Mouse (Mus musculus): ENCODE measurements around the gene Glb1l. TPM values are rescaled to one million over a fixed set of nuclear protein-coding genes. Genes with fewer than 3 reads are reported as not detected.

The Glb1l gene
- polyA plus RNA-seq (2015; fragmentation: Nextera tagmentation; extraction: Ambion mirVana), result 21.8 and 24.0 TPM in 2 replicates

- Histone ChIP-seq H3K4me1 (peaks cover 38% of the 10 kb centered on the region), H3K27ac (peak within 1 kb of the TSS; percentile 60; the same call in 1 of the 2 replicates)
- 5% methylated on average over 42 of the region's 42 CpGs for WGBS
Measured at GRCm38 (mm10) chr1:75210136-75211087, at the start of gene Glb1l, which contains the start of gene Stk16. TSS of gene Glb1l (minus strand) at chr1:75210813. TSS of gene Stk16 (plus strand) at chr1:75210838.

DNA sequence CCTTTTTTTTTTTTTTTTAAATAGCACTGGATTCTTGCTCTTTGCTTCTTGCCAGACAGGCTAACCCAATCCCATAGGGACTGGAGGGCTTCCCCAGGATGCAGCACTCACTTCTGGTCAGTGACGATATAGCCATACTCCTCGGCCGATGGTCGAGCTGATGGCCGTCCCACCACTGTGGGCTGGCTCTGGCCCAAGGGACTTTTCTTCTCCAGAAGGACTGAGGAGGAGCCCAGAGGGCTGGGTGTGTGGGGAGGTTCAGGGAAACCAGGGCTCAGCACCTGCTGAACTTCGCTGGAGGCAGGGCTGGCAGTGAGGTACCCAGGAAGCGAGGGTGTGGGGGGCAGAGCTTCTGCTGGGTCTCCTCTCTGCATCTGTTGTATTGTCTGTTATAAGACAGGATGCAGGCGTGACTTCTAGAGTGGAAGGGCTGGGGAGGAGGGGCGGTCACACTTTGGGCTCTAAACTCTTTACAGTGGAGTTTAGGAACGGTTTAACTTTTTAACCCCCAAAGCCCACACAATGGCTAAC lies 45.0 kb upstream of the Glb1l start:
- 0 out of 2 replicates have a peak, but pooled peaks cover 10% of the 10 kb centered on the region for H3K27me3 ChIP-seq (replicated peaks)
- peaks cover 7% of the 10 kb centered on the region for H3K4me1 ChIP-seq

More at GRCm38 (mm10) chr1:75210136-75211087, at the start of gene Glb1l, which contains the start of gene Stk16:
- Histone ChIP-seq H3K27me3 (replicated peaks) (no peaks in the 10 kb centered on the region), H3K36me3 (replicated peaks) (peaks cover 16% of the 10 kb centered on the region; the same call in 1 of the 2 replicates), H3K9me3 (no peaks in the 10 kb centered on the region), H3K4me2 (peak within 1 kb of the TSS; percentile 82), H3K9ac (peak within 1 kb of the TSS; percentile 95), H3K4me3 (peak within 1 kb of the TSS; percentile 83)
- peak; percentile 96 for ATAC-seq (replicated peaks)

DNA sequence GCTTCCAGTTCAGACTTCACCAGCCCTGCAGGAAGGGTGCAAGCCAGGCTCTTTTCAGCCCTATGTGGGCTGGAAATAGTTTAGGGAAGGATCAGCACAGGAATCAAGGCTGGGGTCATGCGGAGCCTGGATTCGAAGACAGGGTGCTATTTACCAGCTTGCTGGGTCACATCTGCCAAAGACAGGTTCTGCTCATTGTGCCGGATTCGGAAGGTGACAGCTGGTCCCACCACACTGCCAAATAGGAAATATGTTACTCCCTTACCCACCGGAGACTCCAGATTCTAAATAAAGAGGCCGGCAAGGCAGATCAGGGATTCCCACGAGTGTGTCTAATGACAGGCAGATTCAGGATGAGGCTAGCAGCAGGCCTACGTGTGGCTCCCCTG lies 44.0 kb upstream of the Glb1l start:
- no peak overlapping the region for H3K9ac ChIP-seq
- 0 out of 2 replicates have a peak, but pooled peaks cover 10% of the 10 kb centered on the region for H3K27me3 ChIP-seq (replicated peaks)
- no peak overlapping the region for H3K27ac ChIP-seq
- H3K4me3 ChIP-seq, result no peak overlapping the region
- H3K4me1 ChIP-seq, result peaks cover 7% of the 10 kb centered on the region
- H3K9me3 ChIP-seq, result no peaks in the 10 kb centered on the region
- 61% methylated on average over 8 of the region's 8 CpGs for WGBS
- no peak for ATAC-seq (replicated peaks)
- H3K36me3 ChIP-seq (replicated peaks), result no peaks in the 10 kb centered on the region
- no peak overlapping the region for H3K4me2 ChIP-seq

More for the DNA sequence above, 45.0 kb upstream of the Glb1l start:
- Histone ChIP-seq H3K36me3 (replicated peaks) (no peaks in the 10 kb centered on the region), H3K4me2 (no peak overlapping the region), H3K9me3 (no peaks in the 10 kb centered on the region), H3K9ac (no peak overlapping the region), H3K27ac (no peak overlapping the region), H3K4me3 (no peak overlapping the region)
- WGBS, result 75% methylated on average over 10 of the region's 10 CpGs
- no peak for ATAC-seq (replicated peaks)

GRCm38 (mm10) chr1:75253849-75254624 lies 43.4 kb upstream of the Glb1l start:
- no peaks in the 10 kb centered on the region for H3K36me3 ChIP-seq (replicated peaks)
- no peak; the same call in 1 of the 2 replicates for ATAC-seq (replicated peaks)
- WGBS, result 66% methylated on average over 16 of the region's 16 CpGs
- H3K4me2 ChIP-seq, result no peak overlapping the region
- no peaks in the 10 kb centered on the region for H3K9me3 ChIP-seq
- no peak overlapping the region for H3K9ac ChIP-seq
- peaks cover 7% of the 10 kb centered on the region for H3K4me1 ChIP-seq
- H3K4me3 ChIP-seq, result no peak overlapping the region
- H3K27me3 ChIP-seq (replicated peaks), result 0 out of 2 replicates have a peak, but pooled peaks cover 10% of the 10 kb centered on the region
- H3K27ac ChIP-seq, result no peak overlapping the region

- ATAC-seq (replicated peaks), result no peak
- WGBS, result 79% methylated on average over 16 of the region's 16 CpGs
- peaks cover 7% of the 10 kb centered on the region for H3K4me1 ChIP-seq
Measured at GRCm38 (mm10) chr1:75253029-75253428, 42.4 kb upstream of the Glb1l start.

GRCm38 (mm10) chr1:75252308-75252707 lies 41.7 kb upstream of the Glb1l start:
- Histone ChIP-seq H3K27ac (no peak overlapping the region), H3K4me3 (no peak overlapping the region), H3K27me3 (replicated peaks) (0 out of 2 replicates have a peak, but pooled peaks cover 7% of the 10 kb centered on the region), H3K36me3 (replicated peaks) (no peaks in the 10 kb centered on the region), H3K4me1 (peaks cover 7% of the 10 kb centered on the region), H3K9me3 (no peaks in the 10 kb centered on the region), H3K9ac (no peak overlapping the region), H3K4me2 (no peak overlapping the region)
- WGBS, result 74% methylated on average over 13 of the region's 13 CpGs
- ATAC-seq (replicated peaks), result 0 out of 2 replicates have a peak, but pooled peaks have one; percentile 7

More at GRCm38 (mm10) chr1:75253029-75253428, 42.4 kb upstream of the Glb1l start:
- no peaks in the 10 kb centered on the region for H3K9me3 ChIP-seq
- no peak overlapping the region for H3K9ac ChIP-seq
- 0 out of 2 replicates have a peak, but pooled peaks cover 7% of the 10 kb centered on the region for H3K27me3 ChIP-seq (replicated peaks)
- no peak overlapping the region for H3K4me2 ChIP-seq
- H3K36me3 ChIP-seq (replicated peaks), result no peaks in the 10 kb centered on the region
- H3K4me3 ChIP-seq, result no peak overlapping the region
- no peak overlapping the region for H3K27ac ChIP-seq

- H3K4me3 ChIP-seq, result peak overlapping the region; percentile 28
- no peaks in the 10 kb centered on the region for H3K36me3 ChIP-seq (replicated peaks)
- 3% methylated on average over 21 of the region's 22 CpGs for WGBS
- no peaks in the 10 kb centered on the region for H3K9me3 ChIP-seq
- no peak overlapping the region for H3K27ac ChIP-seq
- peak overlapping the region; percentile 53 for H3K4me2 ChIP-seq
- peaks cover 7% of the 10 kb centered on the region for H3K4me1 ChIP-seq
- peak overlapping the region; percentile 2; the same call in 1 of the 2 replicates for H3K9ac ChIP-seq
- 0 out of 2 replicates have a peak, but pooled peaks cover 7% of the 10 kb centered on the region for H3K27me3 ChIP-seq (replicated peaks)
- ATAC-seq (replicated peaks), result peak; percentile 45; the same call in 1 of the 2 replicates
Measured at GRCm38 (mm10) chr1:75251112-75251970, 40.7 kb upstream of the Glb1l start.

DNA sequence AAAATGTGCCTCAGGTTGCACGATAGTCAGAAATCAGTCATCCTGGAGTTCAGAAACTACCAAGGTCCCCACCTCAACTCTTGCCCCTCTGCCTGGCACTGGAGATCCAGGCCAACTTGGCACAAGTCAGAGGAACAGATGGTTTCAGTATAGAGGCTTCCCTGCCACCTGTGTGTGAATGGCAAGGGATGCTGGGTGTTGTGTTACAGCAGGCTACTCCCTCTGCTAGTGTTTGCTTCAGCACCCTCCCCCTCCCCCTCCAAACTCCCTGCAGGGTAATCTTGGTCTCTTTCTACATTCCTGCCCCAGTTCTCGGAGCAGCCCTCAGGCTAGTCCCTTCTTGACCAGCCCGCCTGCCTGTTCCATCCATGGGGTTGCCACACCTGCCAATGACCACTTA lies 39.9 kb upstream of the Glb1l start:
- Histone ChIP-seq H3K4me2 (no peak overlapping the region), H3K4me3 (no peak overlapping the region), H3K27ac (no peak overlapping the region), H3K36me3 (replicated peaks) (no peaks in the 10 kb centered on the region), H3K27me3 (replicated peaks) (0 out of 2 replicates have a peak, but pooled peaks cover 7% of the 10 kb centered on the region), H3K9me3 (no peaks in the 10 kb centered on the region), H3K9ac (no peak overlapping the region), H3K4me1 (peaks cover 7% of the 10 kb centered on the region)
- WGBS, result 55% methylated on average over 3 of the region's 3 CpGs
- ATAC-seq (replicated peaks), result no peak

DNA sequence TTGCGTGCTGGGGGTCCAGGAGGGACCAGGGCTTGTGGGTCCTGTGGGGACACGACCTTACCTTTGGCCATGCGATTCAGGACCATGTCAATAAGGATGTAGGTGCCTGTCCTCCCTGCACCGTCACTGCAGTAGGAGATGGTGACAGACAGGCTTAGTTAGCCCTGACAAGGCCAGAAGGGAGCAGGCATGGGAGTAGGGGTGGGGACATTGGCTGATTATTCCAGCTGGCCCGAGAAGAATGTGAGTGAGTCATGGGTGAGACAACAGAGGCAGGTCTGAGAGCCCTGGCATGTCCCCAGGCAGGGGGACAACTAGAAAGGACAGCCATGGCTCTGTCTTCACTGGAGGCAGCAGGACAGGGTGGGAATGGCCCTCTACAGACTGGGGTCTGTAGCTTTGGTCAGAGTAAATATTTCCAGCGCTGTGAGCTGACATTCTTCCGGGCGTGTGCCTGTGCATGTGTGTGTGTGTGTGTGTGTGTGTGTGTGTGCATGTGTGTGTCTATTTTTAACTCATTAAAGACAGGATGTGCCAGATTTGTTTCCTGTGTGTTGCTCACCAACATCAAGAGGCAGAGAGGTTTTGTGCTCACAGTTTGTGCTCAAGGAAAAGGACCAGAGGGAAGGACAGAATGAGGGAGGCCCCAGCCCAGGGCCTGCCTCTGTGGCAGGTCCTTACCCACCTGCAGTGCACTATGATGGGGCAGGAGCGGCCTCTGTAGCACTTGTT lies 37.6 kb upstream of the Glb1l start:
- no peak overlapping the region for H3K4me3 ChIP-seq
- H3K9me3 ChIP-seq, result no peaks in the 10 kb centered on the region
- 0 out of 2 replicates have a peak, but pooled peaks cover 6% of the 10 kb centered on the region for H3K27me3 ChIP-seq (replicated peaks)
- H3K27ac ChIP-seq, result no peak overlapping the region
- no peaks in the 10 kb centered on the region for H3K36me3 ChIP-seq (replicated peaks)
- no peak overlapping the region for H3K9ac ChIP-seq
- 63% methylated on average over 9 of the region's 9 CpGs for WGBS
- no peak for ATAC-seq (replicated peaks)
- peaks cover 7% of the 10 kb centered on the region for H3K4me1 ChIP-seq
- no peak overlapping the region for H3K4me2 ChIP-seq

DNA sequence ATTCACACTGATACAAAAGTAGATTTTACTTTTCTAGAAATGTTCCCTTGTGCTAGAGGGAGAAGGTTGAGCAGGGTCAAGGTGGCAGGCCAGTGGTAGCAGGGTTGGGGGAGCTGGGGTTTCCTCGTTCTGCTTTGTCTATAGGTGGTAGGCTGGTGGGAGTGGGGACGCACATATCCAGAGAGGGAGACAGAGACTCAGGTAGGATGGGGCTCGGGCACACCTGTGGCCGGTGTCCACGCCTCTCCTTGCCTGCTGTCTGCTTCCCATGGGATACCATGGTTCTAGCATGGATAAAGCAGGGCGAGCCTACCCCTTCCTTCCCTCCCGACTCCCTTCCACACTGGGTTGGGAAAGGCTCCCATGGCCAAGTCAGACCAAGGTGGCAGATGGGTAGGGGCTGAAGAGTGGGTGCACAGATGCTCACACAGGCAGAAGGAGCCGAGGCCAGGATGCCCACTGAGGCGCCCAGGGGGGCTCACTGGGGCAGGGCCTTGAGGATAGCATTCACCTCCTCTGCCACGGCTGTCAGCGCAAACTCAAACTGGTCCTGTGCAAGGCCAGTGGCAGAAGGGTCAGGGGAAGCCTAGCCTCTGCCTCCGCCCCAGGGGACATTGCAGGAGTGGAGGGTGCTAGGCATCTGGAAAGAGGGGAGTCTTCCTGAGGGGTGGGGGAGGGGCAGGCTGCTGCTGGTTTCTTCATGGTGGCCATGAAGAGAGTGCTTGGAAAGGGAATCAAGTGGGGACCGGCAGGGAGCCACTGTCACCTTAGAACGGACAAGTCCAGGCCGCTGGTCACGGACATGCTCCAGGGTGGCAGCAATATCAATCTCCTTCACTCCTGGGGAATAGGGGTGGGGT lies 36.7 kb upstream of the Glb1l start:
- no peaks in the 10 kb centered on the region for H3K36me3 ChIP-seq (replicated peaks)
- H3K27ac ChIP-seq, result no peak overlapping the region
- no peak overlapping the region for H3K9ac ChIP-seq
- H3K27me3 ChIP-seq (replicated peaks), result no peaks in the 10 kb centered on the region
- H3K9me3 ChIP-seq, result no peaks in the 10 kb centered on the region
- H3K4me2 ChIP-seq, result no peak overlapping the region
- ATAC-seq (replicated peaks), result no peak
- peaks cover 7% of the 10 kb centered on the region for H3K4me1 ChIP-seq
- H3K4me3 ChIP-seq, result no peak overlapping the region
- 82% methylated on average over 16 of the region's 16 CpGs for WGBS

All from midbrain, embryonic 15.5 days (tissue).